Mouse (Mus musculus) heart, embryonic 11.5 days (tissue): ENCODE data around the gene Zfp30. TPM values are rescaled to one million over a fixed set of nuclear protein-coding genes. Genes with fewer than 3 reads are reported as not detected.

Source experiments
- microRNA counts: library from miRNA; unstranded; fragments of <30 nt; microRNA quantifications from one replicate; lab custom pipeline; 2015
- microRNA-seq: library from miRNA; unstranded; fragments of <30 nt; microRNA quantifications from one replicate; pipeline ENCODE4, GENCODE M21; 2016; ENCODE audit warnings: borderline number of aligned reads
- polyA plus RNA-seq: library from polyadenylated mRNA; unstranded; fragments of >200 nt; fragmentation: Nextera tagmentation; extraction: Ambion mirVana; gene quantifications from 2 replicates; pipeline ENCODE4 v1.2.1, GENCODE M21; 2014

Zfp30 gene
- polyA plus RNA-seq, 1 experiment from 2014 or later, result 5.6 TPM

MicroRNAs within 50 kb of the gene (microRNA counts, 519-probe panel; counts per million panel counts)
- microRNA mmu-miR-1964 (lab: Ali Mortazavi, UCI), result 32.2 counts per million

Small RNA genes within 50 kb of the gene (microRNA-seq; reads per million reads assigned to microRNA genes)
- gene Mir1964, result 4.3 reads per million, percentile 36 among the genes with 10 or more reads in this experiment

Other genes with a start within 250 kb of the Zfp30 start
- gene Catsperg2, start 57.0 kb upstream of the Zfp30 start, polyA plus RNA-seq, result not detected in 2 replicates
- 8.7 and 8.8 TPM in 2 replicates for gene Zfp84, start 15.4 kb upstream of the Zfp30 start, polyA plus RNA-seq
- 8.9 and 13.3 TPM in 2 replicates for gene Zfp790, start 32.1 kb downstream of the Zfp30 start, polyA plus RNA-seq
- gene Zfp940, start 69.7 kb downstream of the Zfp30 start, polyA plus RNA-seq, result 2.8 and 4.7 TPM in 2 replicates
- 3.8 and 4.1 TPM in 2 replicates for gene Zfp420, start 76.0 kb downstream of the Zfp30 start, polyA plus RNA-seq
- 9.3 and 9.4 TPM in 2 replicates for gene Zfp27, start 122.6 kb downstream of the Zfp30 start, polyA plus RNA-seq
- gene Zfp383, start 124.2 kb downstream of the Zfp30 start, polyA plus RNA-seq, result 4.1 and 6.2 TPM in 2 replicates
- 7.0 and 10.0 TPM in 2 replicates for gene Zfp74, start 170.1 kb downstream of the Zfp30 start, polyA plus RNA-seq
- gene Zfp568, start 200.0 kb downstream of the Zfp30 start, polyA plus RNA-seq, result 28.8 and 30.4 TPM in 2 replicates